Mouse (Mus musculus): ENCODE measurements at regions not wholly inside any gene's neighbourhood (a gene's known extent, or its start where the extent isn't known, plus 50 kb on each side); places are given as distances from the start of the nearest gene placed in this dataset.

- no peak for DNase-seq
Measured at GRCm38 (mm10) chr7:84800966-84801365, 52.4 kb upstream of the Olfr291 start.

DNA sequence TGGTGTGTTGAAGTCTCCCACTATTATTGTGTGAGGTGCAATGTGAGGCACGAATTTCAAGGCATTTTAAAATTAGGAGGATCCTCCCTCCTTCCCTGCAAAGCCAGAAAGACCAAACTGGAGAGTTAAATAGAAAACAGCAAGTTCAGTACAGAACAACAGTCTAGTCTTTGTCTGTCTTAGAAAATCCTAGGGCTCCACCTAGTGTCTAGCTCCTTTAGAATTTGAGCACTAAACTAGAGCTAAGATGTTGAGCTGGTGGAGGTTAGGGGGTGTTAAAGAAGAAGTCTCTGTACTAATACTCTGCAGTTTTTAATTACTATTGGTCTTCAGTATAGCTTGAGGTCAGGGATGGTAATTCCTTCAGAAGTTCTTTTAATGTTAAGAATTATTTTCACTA, 58.7 kb upstream of the Olfr291 start:
- no peak for DNase-seq

DNA sequence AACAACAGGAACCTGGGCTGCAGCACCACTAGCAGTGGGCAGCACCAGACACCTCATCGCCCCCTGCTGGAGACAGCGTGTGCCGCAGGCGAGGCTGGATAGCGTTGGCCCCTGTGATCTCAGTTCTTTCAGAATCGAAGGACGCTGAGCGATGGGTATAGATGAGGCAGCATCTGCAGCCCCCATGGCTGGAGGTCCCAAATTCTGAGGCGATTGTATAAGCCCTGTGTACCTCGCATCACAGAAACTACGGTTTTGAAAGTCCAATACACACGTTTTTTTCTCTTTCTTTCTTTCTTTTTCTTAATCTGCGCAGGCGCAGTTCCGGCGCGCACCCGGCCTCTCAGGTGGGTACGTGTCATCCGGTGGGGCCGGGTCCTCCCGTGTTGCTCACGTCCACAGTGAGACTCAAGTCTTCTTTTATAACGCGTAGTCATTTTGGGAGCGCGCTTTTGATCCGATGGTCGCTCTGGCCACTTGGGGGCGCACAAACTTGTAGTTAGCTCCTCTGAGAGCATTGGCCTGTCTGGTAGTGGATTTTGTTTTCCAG, 74.0 kb upstream of the Olfr291 start:
- peak; percentile 78 for DNase-seq

DNA sequence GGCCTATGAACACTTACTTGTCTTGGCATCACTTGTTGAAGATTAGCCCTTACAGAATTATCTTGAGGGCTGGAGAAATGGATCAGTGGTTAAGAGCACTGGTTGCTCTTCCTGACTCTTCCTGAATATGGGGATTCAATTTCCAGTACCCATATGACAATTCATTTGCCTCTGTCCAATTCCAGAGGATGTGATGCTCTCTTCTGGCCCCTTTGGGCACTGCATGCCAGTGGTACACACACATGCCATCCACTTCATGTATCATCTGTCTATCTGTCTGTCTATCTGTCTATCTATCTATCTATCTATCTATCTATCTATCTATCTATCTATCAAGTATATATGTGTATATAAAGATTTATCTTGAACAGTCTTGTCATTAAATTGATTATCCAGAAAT, 75.7 kb upstream of the Olfr291 start:
- no peak for DNase-seq

- DNase-seq: no peak
Measured at GRCm38 (mm10) chr7:84756261-84756660, 66.5 kb upstream of the Zfand6 start.

DNA sequence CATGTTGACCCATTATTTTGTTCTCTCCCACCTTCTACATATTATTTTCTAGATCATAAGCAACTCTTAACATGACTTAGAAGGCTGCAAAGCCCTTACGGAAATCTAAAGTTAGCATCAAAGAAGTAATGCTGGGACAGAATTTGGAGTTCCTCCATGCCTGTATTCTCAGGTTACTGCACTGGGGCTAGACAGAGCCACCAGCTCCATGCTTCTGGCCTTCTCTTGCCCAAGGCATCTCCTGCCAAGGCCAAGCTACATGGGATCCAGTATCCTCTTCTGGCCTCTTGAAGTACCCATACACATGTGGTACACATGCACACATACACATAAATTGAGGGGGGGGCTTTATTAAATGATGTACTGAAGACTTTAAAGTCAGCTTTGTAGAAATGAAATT, 63.6 kb upstream of the Zfand6 start:
- DNase-seq: no peak

DNA sequence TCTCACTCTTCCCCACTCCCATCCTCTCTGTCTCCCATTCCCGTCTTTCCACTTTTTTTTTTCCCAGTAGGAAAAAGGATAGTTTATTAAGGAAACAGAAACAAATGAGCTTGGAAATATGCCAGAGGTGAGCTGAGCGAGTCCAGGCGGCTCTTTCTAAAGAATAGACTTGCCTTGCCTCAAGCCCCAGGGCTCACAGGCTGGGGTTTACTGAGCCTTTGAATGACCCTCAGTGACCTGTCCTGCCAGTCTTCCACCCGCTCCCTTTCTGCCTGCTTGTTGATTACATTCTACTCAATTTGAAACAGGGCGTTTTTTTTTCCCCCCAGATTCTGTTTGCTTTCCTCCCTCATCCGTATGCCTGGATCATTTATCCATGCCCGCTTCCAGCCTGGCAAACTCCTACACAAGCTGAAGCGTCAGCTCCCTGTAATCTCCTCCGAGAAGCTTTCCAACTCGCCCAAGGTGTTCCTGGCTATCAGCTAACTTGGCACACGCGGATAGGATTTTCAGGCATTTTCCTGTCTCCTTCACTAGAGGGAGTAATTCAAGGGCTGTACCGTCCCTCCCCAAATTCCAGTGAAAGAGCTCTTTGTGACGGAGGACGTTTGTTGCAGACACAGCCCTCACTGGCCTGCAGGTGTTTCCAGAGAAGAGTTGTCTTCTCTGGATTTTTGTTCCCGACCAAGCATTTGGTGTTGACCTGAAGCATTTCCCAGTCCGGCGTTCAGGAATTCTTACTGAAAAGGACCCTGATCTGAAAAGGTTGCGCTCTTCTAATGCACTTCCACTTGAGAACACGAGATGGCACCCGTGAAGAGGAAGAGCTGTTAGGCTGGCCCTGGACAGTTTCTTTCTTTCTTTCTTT, 59.9 kb upstream of the Zfand6 start:
- peak; percentile 57 for DNase-seq

- DNase-seq: no peak
Measured at GRCm38 (mm10) chr7:84747847-84748246, 58.1 kb upstream of the Zfand6 start.

DNA sequence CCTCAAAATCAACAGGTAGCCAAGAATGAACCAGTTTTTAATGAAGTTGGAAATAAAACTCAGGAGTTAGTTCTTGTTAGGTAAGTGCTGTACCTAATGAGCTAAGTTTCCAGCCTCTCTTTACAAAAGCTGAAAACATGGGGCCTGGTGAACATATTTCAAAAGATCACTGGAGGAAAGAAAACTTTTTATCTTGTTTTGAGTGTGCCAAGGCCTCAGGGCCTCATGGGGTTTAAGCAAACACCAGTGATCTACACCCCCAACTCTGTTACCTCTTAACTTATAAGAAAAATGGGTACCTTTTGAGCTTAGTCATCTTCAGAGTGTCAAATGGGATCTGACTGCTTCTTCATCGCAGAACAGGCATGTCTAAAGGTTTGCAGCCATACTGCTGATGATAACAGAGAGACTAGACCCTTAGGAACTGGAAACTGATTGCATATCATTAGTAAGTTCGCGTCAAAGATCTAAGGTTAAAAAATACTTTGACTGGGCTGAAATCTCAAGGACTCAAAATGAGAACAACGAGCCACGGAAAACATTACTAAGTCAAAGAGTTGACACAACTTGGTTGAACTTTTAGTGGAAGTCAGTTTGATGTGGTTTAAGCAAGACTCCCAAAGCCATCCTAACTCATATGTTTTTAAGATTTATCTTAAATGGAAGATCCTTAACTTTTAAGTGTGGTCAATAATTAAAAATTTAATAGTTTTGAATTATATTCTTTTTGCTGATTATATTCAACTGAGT, 54.7 kb upstream of the Zfand6 start:
- DNase-seq: no peak

DNA sequence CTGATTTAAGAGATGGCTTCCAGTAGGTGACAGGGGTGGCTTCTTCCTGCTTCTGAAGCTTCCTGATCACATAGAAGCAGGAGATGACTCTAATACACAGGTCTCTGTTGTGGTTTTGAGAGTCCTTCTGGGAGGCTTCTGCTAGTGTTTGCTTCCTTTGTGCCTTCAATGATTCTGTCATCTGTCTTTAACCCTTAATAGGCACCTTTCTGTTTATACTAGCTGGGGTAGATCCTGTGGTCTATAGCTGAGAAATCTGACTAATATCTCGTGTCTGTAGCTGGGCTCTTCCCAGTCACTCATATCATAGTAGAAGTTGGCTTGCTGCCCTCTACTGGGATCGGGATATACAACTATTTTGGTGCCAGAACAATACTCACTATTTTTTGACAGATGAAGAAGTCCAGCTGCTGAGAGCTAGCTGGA, 50.2 kb upstream of the Zfand6 start:
- no peak for DNase-seq
